Mouse (Mus musculus) inflammation-experienced regulatory T-cells, adult 16 weeks (primary cell): Measurements from ENCODE around the gene Mob3c. TPM values are rescaled to one million over a fixed set of nuclear protein-coding genes. Genes with fewer than 3 reads are reported as not detected.

Experiments used
- polyA plus RNA-seq: library from polyadenylated mRNA; unstranded; fragments of 100-300 nt; shearing (Covaris generic); gene quantifications from one replicate; pipeline ENCODE4 v1.2.1, GENCODE M21; 2017

Gene Mob3c
- 27.9 TPM for polyA plus RNA-seq

GRCm38 (mm10) chr4:115827888-115828571 lies at the start of gene Mob3c:
Gene Mob3c (plus strand): TSS chr4:115828092.

GRCm38 (mm10) chr4:115780918-115781317 lies 47.0 kb upstream of the Mob3c start, which contains the start of gene Tex38:
Gene Tex38 (minus strand): TSS chr4:115781018.

GRCm38 (mm10) chr4:115784769-115785510 lies 43.0 kb upstream of the Mob3c start, which contains the start of gene Atpaf1:
Gene Atpaf1 (plus strand): TSS chr4:115784812.

GRCm38 (mm10) chr4:115838696-115839641 lies 11.1 kb downstream of the Mob3c start, which contains the start of gene Mknk1:
Gene Mknk1 (plus strand): TSS chr4:115839198.

GRCm38 (mm10) chr4:115884022-115884421 lies 56.1 kb downstream of the Mob3c start, which contains the start of gene Kncn:
Gene Kncn (plus strand): TSS chr4:115884400.

Other genes starting within 250 kb of the Mob3c start
- not detected for gene Cyp4a32, start 227.1 kb upstream of the Mob3c start, polyA plus RNA-seq
- not detected for gene Cyp4b1, start 180.4 kb upstream of the Mob3c start, polyA plus RNA-seq
- gene Efcab14, start 90.3 kb upstream of the Mob3c start, polyA plus RNA-seq: 72.9 TPM
- not detected for gene Tex38, start 47.1 kb upstream of the Mob3c start, polyA plus RNA-seq
- 35.7 TPM for gene Atpaf1, start 43.3 kb upstream of the Mob3c start, polyA plus RNA-seq
- gene Mknk1, start 11.1 kb downstream of the Mob3c start, polyA plus RNA-seq: 79.2 TPM
- gene Kncn, start 56.3 kb downstream of the Mob3c start, polyA plus RNA-seq: not detected
- gene 6430628N08Rik, start 62.6 kb downstream of the Mob3c start, polyA plus RNA-seq: not detected
- gene Dmbx1, start 111.8 kb downstream of the Mob3c start, polyA plus RNA-seq: not detected
- gene Faah, start 189.8 kb downstream of the Mob3c start, polyA plus RNA-seq: 147 TPM
- 35.6 TPM for gene Nsun4, start 225.8 kb downstream of the Mob3c start, polyA plus RNA-seq
- 446 TPM for gene Uqcrh, start 247.0 kb downstream of the Mob3c start, polyA plus RNA-seq
- gene Lrrc41, start 247.2 kb downstream of the Mob3c start, polyA plus RNA-seq: 49.2 TPM